Mouse (Mus musculus) monocyte, adult 5-6 weeks (primary cell): ENCODE results near the gene Ifi47. TPM values are rescaled to one million over a fixed set of nuclear protein-coding genes. Genes with fewer than 3 reads are reported as not detected.

Source experiments
- ATAC-seq: fragments of 153-309, 156-312 bp; replicated peaks from 2 replicates; pipeline ENCODE4 v1.8.0; 2017; ENCODE audit warnings: mild to moderate bottlenecking; ENCODE audit not compliant: low TSS enrichment, insufficient number of reproducible peaks, severe bottlenecking, poor library complexity, low FRiP score
- total RNA-seq: library from RNA; stranded (forward); fragments of 200-1000, 200-491, 200-594 nt; gene quantifications from 3 replicates; pipeline ENCODE4 v1.2.3, GENCODE M21; 2017

Ifi47 gene
- total RNA-seq, 1 experiment from 2014 or later: 35.3 TPM

DNA sequence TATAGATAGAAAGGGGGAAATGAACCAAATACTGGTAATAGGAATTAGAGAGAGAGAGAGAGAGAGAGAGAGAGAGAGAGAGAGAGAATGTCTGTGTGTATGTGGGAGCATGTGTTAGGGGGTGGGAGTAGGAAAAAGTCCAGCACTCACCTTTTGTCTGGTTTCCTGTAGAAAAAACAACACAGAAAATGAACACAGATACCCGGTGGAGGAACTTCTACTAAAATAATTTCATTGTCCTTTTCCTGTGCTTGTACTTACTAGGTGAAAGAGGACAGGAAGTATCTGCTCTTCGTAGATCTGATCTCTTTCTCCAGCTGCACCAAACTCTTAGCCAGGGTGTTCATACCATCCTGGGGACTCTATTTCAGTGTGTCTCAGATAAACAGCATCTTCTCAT lies 37.8 kb downstream of the Ifi47 start:
- ATAC-seq: no peak

DNA sequence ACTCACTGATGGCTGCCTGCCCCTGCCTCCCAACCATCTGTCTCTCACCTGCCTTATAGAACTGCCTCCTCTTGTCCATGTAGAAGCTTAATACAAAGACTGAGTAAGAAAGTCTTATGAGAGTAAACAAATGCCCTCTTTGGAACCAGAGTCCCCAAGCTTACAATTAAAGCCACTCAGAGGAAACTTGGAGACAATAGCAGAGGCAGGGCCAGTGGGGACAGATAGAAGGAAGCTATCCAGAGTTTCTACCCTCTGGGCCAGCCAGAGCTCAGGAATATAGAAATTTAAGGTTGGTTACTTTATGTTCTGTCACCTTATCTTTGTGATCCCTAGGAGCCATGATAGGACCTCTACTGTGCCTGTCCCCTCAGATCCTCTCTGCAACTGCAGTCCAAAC lies 38.4 kb downstream of the Ifi47 start, which contains the start of gene Olfr1396:
Gene Olfr1396, minus strand, starts transcription at position 101 of the 400 bp plus-strand sequence.
- no peak for ATAC-seq

DNA sequence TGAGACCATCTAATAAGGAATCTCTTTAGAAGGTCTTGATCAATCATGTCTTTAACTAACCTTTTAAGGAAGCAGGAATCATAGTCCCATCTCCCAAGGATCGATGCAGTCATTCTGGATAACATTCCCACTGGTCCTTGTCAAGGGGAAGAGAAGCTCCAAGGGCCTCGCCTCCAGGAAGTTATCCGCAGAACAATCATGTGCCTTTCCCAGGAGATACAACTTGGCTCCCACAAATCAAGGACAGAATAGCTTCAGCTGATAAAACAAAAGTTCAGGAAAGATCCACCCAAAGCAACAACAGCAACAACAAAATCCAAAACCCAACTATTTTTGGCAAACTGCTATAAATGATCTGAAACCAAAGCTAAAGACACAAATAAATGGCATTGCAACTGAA lies 43.2 kb downstream of the Ifi47 start:
- no peak for ATAC-seq

DNA sequence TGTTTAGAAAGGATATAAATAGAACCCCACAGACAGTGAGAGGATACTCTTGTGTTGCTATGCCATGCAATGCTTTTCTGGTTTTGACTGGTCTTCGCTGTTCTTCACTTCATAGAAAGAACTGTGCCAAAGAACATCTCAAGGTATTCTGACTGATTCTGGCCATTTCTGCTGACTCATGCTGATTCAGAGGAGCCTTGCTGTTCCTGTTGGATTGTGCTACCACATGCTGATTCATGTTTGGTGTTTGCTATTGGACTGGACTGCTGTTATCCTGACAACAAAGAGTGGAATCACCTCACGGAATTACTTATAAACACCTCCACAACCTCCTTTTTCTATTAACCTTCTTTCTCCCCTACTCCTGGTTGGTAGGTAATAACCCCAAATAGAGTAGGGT lies 47.8 kb downstream of the Ifi47 start:
- no peak for ATAC-seq

DNA sequence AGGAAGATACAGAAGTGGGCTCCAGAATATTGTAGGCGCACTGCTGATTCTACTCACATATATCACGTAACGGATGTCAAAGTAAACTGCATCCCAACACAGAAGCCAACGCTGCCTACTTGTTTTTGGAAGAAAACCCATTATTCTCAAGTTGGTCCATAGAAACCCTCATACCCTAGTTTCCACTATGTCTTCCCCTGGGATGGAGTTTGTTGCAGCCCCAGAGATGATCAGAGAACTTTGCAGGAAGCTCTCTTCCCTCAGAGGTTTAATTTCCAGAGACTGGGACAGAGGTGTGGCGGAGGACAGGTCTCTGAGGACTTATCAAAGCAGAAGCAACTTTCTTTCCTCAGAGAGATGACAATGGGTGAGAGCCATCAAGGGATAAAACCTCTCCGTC lies 65.6 kb downstream of the Ifi47 start, which contains the start of gene Olfr1395:
Gene Olfr1395, plus strand, starts transcription at position 301 of the 400 bp plus-strand sequence.
- ATAC-seq: no peak

Other genes with a start within 250 kb of the Ifi47 start
- 7.5 to 29.4 TPM (median 12.2 TPM) in 3 replicates for gene Gm12184, start 249.9 kb upstream of the Ifi47 start, total RNA-seq
- gene Irgm1, start 204.9 kb upstream of the Ifi47 start, total RNA-seq: 36.6 to 51.0 TPM (median 48.9 TPM) in 3 replicates
- gene Gm5431, start 174.4 kb upstream of the Ifi47 start, total RNA-seq: 6.7 to 9.7 TPM (median 8.8 TPM) in 3 replicates
- gene Psme2b, start 130.4 kb upstream of the Ifi47 start, total RNA-seq: 32.3 to 73.6 TPM (median 37.8 TPM) in 3 replicates
- 0.29 to 2.8 TPM (median 0.85 TPM) in 3 replicates for gene Olfr56, start 97.7 kb upstream of the Ifi47 start, total RNA-seq
- gene 9930111J21Rik1, start 97.2 kb upstream of the Ifi47 start, total RNA-seq: 33.5 to 71.5 TPM (median 41.1 TPM) in 3 replicates
- gene Gm12185, start 84.4 kb upstream of the Ifi47 start, total RNA-seq: 0.10 to 1.4 TPM in 2 of 3 replicates, not detected in the other
- gene Tgtp1, start 82.4 kb upstream of the Ifi47 start, total RNA-seq: 1.3 to 3.0 TPM (median 1.7 TPM) in 3 replicates
- gene 9930111J21Rik2, start 25.3 kb upstream of the Ifi47 start, total RNA-seq: 84.2 to 227 TPM (median 114 TPM) in 3 replicates
- gene Tgtp2, start 12.4 kb upstream of the Ifi47 start, total RNA-seq: 15.9 to 85.7 TPM (median 25.2 TPM) in 3 replicates
- not detected in 3 replicates for gene Olfr1396, start 38.3 kb downstream of the Ifi47 start, total RNA-seq
- gene Olfr1395, start 65.7 kb downstream of the Ifi47 start, total RNA-seq: not detected in 3 replicates
- not detected in 3 replicates for gene Olfr1394, start 77.8 kb downstream of the Ifi47 start, total RNA-seq
- gene Btnl9, start 110.6 kb downstream of the Ifi47 start, total RNA-seq: 0.75 to 2.2 TPM (median 0.78 TPM) in 3 replicates
- 96.4 to 134 TPM (median 134 TPM) in 3 replicates for gene Zfp62, start 126.7 kb downstream of the Ifi47 start, total RNA-seq
- 58.6 to 80.8 TPM (median 72.0 TPM) in 3 replicates for gene Mgat1, start 167.6 kb downstream of the Ifi47 start, total RNA-seq
- gene Olfr1393, start 201.7 kb downstream of the Ifi47 start, total RNA-seq: 2.0 TPM in 1 of 3 replicates, not detected in the others
- gene Olfr1392, start 208.7 kb downstream of the Ifi47 start, total RNA-seq: not detected in 3 replicates
- gene Olfr10, start 228.2 kb downstream of the Ifi47 start, total RNA-seq: not detected in 3 replicates
- not detected in 3 replicates for gene Olfr1391, start 246.2 kb downstream of the Ifi47 start, total RNA-seq